In genomic region chrX:75875566-75875965, GRCm38 (mm10) we compare ENCODE assay signal across 8 mouse cellular contexts. TPM values are rescaled to one million over a fixed set of nuclear protein-coding genes. Genes with fewer than 3 reads are reported as not detected.
DNase-seq lines count a peak whose midpoint lies in the region; ATAC-seq lines count a peak whose summit lies in the region.

No protein-coding gene starts in this region.

- no peak for DNase-seq in heart, adult 9 months (ENCODE audit: low spot score in 2 of 2)
- DNase-seq in cerebellum, adult 8-10 months, result peak; percentile 5
- peak; percentile 2 for DNase-seq in hindbrain, embryonic 11.5 days (ENCODE audit: low spot score)
- no peak for DNase-seq in midbrain, embryonic 10.5 days (ENCODE audit: low spot score)
- DNase-seq in ovary, postnatal 14 days (ENCODE audit: low spot score), result no peak

- H3K9me3 ChIP-seq in heart, embryonic 11.5 days (replicated peaks; ENCODE audit: control insufficient read depth, low read length), result no peaks in the 10 kb centered on the region
- no peaks in the 10 kb centered on the region for H3K9me3 ChIP-seq in hindbrain, embryonic 11.5 days (ENCODE audit: control insufficient read depth, low read length)
- no peaks in the 10 kb centered on the region for H3K9me3 ChIP-seq in midbrain, embryonic 10.5 days (replicated peaks)

- H3K9ac ChIP-seq in heart, embryonic 11.5 days (ENCODE audit: low read depth, low read length), result no peak overlapping the region
- H3K9ac ChIP-seq in hindbrain, embryonic 11.5 days (ENCODE audit: low read depth, low read length), result no peak overlapping the region

- no peaks in the 10 kb centered on the region for H3K36me3 ChIP-seq in heart, embryonic 11.5 days (ENCODE audit: control insufficient read depth, insufficient read depth, low read length)
- no peaks in the 10 kb centered on the region for H3K36me3 ChIP-seq in hindbrain, embryonic 11.5 days (ENCODE audit: control insufficient read depth, insufficient read depth, low read length)
- H3K36me3 ChIP-seq in midbrain, embryonic 10.5 days, result no peaks in the 10 kb centered on the region

- H3K4me3 ChIP-seq in heart, embryonic 11.5 days (ENCODE audit: low read depth, low read length), result peak overlapping the region; percentile 56
- peak overlapping the region; percentile 49 for H3K4me3 ChIP-seq in hindbrain, embryonic 11.5 days (ENCODE audit: low read depth, low read length)
- H3K4me3 ChIP-seq in midbrain, embryonic 10.5 days, result peak overlapping the region; percentile 60

- H3K27ac ChIP-seq in heart, embryonic 11.5 days (ENCODE audit: low read depth, low read length), result no peak overlapping the region
- H3K27ac ChIP-seq in hindbrain, embryonic 11.5 days (ENCODE audit: low read depth, low read length), result no peak overlapping the region
- H3K27ac ChIP-seq in midbrain, embryonic 10.5 days (replicated peaks), result no peak overlapping the region

- 14% methylated on average over 5 of the region's 5 CpGs for WGBS in heart, embryonic 11.5 days (ENCODE audit: insufficient replicate concordance)
- WGBS in hindbrain, embryonic 11.5 days, result 24% methylated on average over 5 of the region's 5 CpGs
- WGBS in midbrain, embryonic 10.5 days, result 31% methylated on average over 5 of the region's 5 CpGs

- ATAC-seq in heart, embryonic 11.5 days (replicated peaks; ENCODE audit: insufficient number of reproducible peaks, low FRiP score, low TSS enrichment), result no peak
- no peak for ATAC-seq in hindbrain, embryonic 11.5 days (ENCODE audit: low FRiP score)
- no peak for ATAC-seq in inflammation-experienced regulatory T-cells, adult 6 months
- no peak for ATAC-seq in megakaryocyte-erythroid progenitor cell, adult 5-6 weeks (replicated peaks; ENCODE audit: low FRiP score, low TSS enrichment, poor library complexity, severe bottlenecking)

- H3K4me2 ChIP-seq in heart, embryonic 11.5 days, result peak overlapping the region; percentile 62
- H3K4me2 ChIP-seq in hindbrain, embryonic 11.5 days (replicated peaks; ENCODE audit: low read depth, low read length), result peak overlapping the region; percentile 13; the same call in 1 of the 2 replicates

- 0 out of 2 replicates have a peak, but pooled peaks cover 5% of the 10 kb centered on the region for H3K27me3 ChIP-seq in heart, embryonic 11.5 days (ENCODE audit: control insufficient read depth, insufficient read depth, low read length)
- H3K27me3 ChIP-seq in hindbrain, embryonic 11.5 days (ENCODE audit: control insufficient read depth, insufficient read depth, low read length), result no peaks in the 10 kb centered on the region
- H3K27me3 ChIP-seq in midbrain, embryonic 10.5 days (ENCODE audit: low read depth, poor library complexity, severe bottlenecking), result no peaks in the 10 kb centered on the region; the same call in 1 of the 2 replicates

- no peaks in the 10 kb centered on the region for H3K4me1 ChIP-seq in heart, embryonic 11.5 days (ENCODE audit: control insufficient read depth, insufficient read depth, low read length)
- H3K4me1 ChIP-seq in hindbrain, embryonic 11.5 days (replicated peaks; ENCODE audit: control insufficient read depth, insufficient read depth, low read length), result no peaks in the 10 kb centered on the region
- H3K4me1 ChIP-seq in midbrain, embryonic 10.5 days, result no peaks in the 10 kb centered on the region; the same call in 1 of the 2 replicates

RNA-seq across cellular contexts. Expression of gene Pls3, which starts 0.6 kb away (rescaled TPM):
- polyA plus RNA-seq in heart, embryonic 11.5 days (2014; fragmentation: Nextera tagmentation; extraction: Ambion mirVana), result 72.9 and 94.2 TPM in 2 replicates
- 67.2 and 76.3 TPM in 2 replicates for polyA plus RNA-seq in hindbrain, embryonic 11.5 days (2014; fragmentation: Nextera tagmentation; extraction: Ambion mirVana)
- 75.8 and 84.1 TPM in 2 replicates for polyA plus RNA-seq in midbrain, embryonic 10.5 days (2016; fragmentation: Nextera tagmentation; extraction: Ambion mirVana)
- 1 to 10 TPM in 2 of 3 experiments, under 1 TPM in 1; 0.72 to 7.2 (median 2.2) TPM for polyA plus RNA-seq in inflammation-experienced regulatory T-cells, adult 6 months (2017; shearing (Covaris generic))
- total RNA-seq in megakaryocyte-erythroid progenitor cell, adult 5-6 weeks (2014; fragmentation: Nextera tagmentation), result not detected in 2 replicates
- 0.76 TPM in 1 of 2 replicates, not detected in the other for total RNA-seq in megakaryocyte-erythroid progenitor cell, adult 5-6 weeks (2017)

Comparison
In these comparisons a context has a peak if more than half of its experiments do, and no peak if none do; other contexts are left out.
1. DNase-seq: peak in cerebellum, adult 8-10 months (single experiment) and hindbrain, embryonic 11.5 days (single experiment); none in heart, adult 9 months (0 of 2), midbrain, embryonic 10.5 days (single experiment) and ovary, postnatal 14 days (single experiment).
2. Peak in every context shown above with its lines, with median percentiles within 50 percentile points of each other: H3K4me3 ChIP-seq.